Mouse (Mus musculus) gastrocnemius, adult 8-10 months (tissue): ENCODE measurements at regions not wholly inside any gene's neighbourhood (a gene's known extent, or its start where the extent isn't known, plus 50 kb on each side); places are given as distances from the start of the nearest gene placed in this dataset.

Experiments
- DNase-seq, 2 experiments: peaks; one replicate each; pipeline ENCODE4 v3.0.0; 2022; ENCODE audit warnings: low spot score in 2 of 2

DNA sequence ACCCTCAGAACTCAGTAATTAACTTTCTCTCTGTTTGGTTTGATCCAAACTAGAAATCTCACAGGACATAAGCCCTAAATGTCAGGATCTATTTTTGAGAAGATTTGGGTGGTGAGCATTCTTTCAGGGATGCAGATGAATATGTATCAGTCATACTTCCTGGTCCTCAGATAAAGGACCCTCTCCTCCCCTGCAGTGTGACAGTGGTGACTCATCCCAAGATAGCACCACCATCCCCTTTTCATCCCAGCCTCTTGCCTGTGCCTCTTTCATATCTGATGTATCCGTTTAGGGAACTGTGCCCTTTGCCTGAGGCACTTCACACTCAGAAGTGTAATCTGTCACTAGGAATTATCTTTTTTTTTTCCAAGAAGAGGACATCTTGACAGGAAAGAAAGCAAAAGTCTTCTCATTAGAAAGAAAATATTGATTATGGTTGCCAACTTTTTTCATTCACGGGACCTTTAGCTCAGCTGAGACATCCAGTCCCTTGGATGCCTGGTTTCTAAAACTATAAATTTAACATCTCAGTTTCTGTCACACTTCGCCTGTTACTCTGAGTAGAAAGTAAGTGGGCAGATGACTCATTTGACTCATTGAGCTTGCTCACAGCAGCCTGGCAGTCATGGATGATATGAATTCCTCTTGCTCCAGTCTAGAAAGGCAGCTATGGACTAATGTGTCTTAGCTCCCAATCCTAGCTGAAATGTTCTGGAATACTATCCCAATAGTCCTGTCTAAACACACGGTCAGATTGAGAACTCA, 284.1 kb upstream of the Mctp2 start:
- no peak for DNase-seq

DNA sequence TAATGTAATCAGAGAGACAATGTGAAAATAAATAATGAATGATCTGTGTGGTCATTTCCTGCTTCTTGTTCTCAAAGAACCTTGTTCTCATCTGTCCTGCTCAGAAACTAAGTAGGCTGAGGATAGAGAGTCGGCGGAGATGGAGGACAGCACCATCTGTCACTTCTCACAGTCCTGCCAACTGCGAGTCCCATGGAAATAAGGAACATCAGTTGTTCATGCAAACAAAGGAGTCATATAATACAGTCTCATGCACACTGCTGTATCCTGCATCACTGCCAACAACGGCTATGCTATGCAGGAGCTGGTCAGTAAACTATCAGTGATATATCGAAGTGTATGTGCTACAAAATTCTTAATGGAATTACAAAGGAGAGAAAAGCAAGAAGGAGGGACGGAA, 285.7 kb upstream of the Mctp2 start:
- no peak for DNase-seq

- DNase-seq: no peak
Observed at GRCm38 (mm10) chr7:72592649-72593048, 286.2 kb upstream of the Mctp2 start.

GRCm38 (mm10) chr7:72593259-72593658, 286.9 kb upstream of the Mctp2 start:
- no peak for DNase-seq

DNA sequence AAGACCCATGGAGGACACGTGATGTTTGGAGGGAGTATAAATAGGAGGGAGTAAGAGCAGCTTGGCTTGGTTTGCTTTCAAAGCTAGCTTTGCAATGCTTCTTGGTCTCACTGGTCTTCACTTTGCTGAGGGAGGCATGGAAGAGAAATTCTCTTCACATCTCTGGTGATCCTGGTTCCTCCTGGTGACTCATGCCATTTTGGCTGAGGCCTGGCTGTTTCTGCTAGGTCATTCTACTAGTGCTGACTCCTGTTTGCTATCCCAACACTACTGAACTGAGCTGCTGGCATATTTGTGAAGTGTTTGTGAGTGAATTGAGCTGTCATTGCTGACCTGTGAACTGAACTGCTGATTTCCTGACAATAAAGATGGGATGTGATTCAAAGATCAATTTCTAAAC, 288.3 kb upstream of the Mctp2 start:
- DNase-seq: no peak

DNA sequence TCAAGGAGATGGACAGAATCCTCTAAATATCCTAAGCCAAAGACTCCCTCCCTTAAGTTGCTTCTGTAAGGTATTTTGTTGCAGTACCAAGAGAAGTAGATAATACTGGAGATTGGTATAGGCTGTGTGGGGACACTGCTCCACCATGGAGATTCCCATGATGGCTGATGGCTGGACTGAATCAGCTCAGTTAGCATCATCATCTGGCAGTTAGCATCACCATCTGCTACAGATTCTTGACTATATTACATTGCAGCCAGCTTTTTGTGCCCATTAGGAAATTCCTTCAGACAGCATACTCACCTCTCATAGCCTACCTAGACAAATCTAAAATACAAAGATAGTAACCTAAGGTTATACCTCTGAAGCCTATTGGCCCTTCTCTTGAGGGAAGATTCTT, 290.6 kb upstream of the Mctp2 start:
- DNase-seq: no peak

- DNase-seq: no peak
Observed at GRCm38 (mm10) chr7:72601933-72602332, 295.5 kb upstream of the Mctp2 start.

- no peak for DNase-seq
Observed at GRCm38 (mm10) chr7:72609791-72610190, 303.4 kb upstream of the Mctp2 start.

DNA sequence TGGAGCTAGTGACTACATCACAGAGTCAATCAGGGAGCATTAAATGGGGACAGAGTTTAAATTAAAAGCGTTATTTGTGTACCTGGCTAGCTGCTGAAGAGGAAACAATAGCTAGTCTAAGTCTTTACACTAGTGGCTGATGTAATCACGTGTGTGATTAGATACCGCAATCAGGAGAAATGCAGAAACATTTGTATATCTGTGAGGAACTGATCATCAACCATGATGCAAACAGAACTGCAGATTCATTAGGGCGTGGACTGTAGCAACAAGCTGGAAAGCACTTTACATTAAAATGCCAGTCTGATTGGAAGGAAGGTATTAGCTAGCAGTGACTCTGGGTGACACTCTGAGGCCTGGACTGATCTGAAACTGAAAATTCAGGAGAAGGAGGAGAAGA, 308.8 kb upstream of the Mctp2 start:
- DNase-seq: no peak

GRCm38 (mm10) chr7:72627369-72627768, 321.0 kb upstream of the Mctp2 start:
- DNase-seq: no peak

GRCm38 (mm10) chr7:72639566-72639965, 333.2 kb upstream of the Mctp2 start:
- DNase-seq: peak; percentile 14 to 18

GRCm38 (mm10) chr7:72675018-72675417, 368.6 kb upstream of the Mctp2 start:
- DNase-seq: no peak

DNA sequence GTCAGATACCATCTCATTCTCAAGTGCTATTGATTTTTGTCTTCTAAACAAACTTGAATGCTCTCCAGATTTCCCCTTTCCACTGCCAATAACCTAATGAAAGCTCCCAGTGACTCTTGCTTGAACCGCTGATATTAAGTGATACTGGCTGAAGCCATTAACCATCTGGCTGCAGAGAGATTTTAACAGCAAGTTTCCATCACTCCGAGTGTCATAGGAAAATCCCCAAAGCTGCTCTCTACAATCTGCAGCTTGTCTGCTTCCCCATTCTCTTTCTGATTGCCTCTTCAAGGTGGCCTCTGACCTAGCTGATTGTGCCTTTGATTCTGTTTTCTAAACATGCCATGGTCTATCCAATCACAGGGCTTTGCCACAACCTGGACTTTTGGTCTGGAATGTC, 379.4 kb upstream of the Mctp2 start:
- DNase-seq: no peak

DNA sequence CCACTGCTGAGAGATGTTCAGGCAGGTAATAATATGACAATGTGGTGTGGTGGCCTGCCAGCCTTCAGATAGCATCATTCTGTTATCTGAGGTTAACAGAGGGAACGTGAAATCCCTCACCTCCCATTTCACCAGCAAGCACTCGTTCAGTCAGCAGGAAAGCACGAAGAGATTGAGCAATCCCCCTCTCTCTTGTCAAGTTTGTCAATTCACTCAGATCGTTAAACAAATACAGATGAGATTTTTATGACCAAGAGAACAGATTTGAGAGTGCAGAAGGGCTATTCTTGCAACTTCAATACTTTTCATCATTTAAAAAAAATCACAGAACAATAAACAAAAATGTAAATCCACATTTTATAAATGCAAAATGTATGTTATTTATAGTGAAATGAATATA, 380.9 kb upstream of the Mctp2 start:
- DNase-seq: no peak

DNA sequence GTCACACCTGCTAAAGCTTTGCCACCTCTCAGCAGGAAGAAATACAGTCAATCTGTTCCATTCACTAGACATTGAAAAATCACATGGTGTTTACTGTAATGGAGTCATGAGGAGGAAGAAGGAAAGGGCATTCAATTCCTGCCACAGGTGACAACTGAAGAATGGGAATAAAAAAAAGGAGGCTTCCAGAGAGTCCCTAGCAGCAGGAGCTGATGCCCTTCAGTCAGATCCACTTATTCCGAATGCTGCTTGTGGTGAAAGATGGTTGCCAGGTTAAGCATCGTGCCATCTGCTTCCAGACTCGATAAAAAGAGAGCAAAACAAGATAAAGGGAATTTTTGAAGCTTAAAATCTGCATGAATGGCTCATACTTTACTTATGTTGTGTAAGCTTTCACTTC, 385.0 kb upstream of the Mctp2 start:
- no peak for DNase-seq

GRCm38 (mm10) chr7:72691859-72692258, 385.5 kb upstream of the Mctp2 start:
- no peak for DNase-seq

GRCm38 (mm10) chr7:72696736-72697135, 390.3 kb upstream of the Mctp2 start:
- DNase-seq: no peak

DNA sequence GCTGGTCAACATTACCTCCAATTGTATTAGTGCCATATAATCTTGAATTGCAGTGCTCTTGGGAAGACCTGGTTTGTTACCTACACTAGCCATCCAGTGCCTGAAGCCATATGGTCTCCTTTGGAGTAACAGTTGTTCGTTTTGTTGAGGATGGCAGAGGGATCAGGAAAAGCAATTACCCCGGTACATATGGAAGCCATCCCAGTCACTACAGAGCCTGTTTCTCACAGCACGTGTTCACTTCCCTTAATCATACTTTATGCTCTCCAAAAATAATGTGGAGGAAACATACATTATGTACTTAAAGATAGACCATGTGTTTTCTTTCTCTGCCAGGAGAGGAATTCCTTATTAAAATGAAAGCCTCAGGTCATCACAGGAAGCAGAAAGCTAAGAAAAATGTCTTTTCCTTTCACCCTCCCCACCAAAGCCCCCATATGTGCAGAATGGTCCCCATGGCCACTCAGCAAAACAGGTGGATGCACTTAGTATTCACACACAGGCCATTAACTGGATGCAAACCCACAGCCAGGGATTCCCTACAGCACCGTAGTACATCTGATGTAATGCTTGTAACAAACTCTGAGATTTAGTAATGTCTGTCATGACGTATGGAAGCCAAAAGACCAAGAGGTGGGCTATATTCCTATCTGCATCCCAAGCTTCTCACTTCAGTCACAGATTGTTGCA, 397.4 kb upstream of the Mctp2 start:
- no peak for DNase-seq

GRCm38 (mm10) chr7:72711193-72712131, 405.1 kb upstream of the Mctp2 start:
- no peak for DNase-seq

DNA sequence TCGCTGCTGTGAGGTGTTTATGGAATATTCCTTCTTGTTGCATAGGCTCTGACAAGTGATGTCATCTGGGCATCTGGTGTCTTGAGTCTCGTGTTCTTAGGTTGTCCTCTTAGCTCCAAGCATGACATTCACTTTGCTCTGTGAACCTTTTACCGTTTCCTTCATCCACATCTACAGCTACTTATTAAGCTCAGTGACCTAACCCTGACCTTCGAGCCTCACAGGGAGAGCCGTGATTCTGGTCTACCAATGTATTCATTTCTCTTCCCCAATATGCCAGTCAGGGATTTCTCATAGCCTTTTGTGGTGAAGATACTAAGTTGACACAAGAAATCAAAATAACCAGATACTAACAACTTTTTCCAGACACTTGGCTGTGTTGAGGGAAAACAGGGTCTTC, 409.0 kb upstream of the Mctp2 start:
- DNase-seq: no peak

GRCm38 (mm10) chr7:72716051-72716450, 409.6 kb upstream of the Mctp2 start:
- no peak for DNase-seq

GRCm38 (mm10) chr7:72726214-72726854, 419.9 kb upstream of the Mctp2 start:
- no peak for DNase-seq
